Mouse (Mus musculus) cortical plate, adult 2 months (tissue): ENCODE data around the gene Slc12a3. TPM values are rescaled to one million over a fixed set of nuclear protein-coding genes. Genes with fewer than 3 reads are reported as not detected.

Experiments
- H3K27ac ChIP-seq: fragments of 200-500 bp; 2 replicates; pipeline ENCODE4 v1.5.1; 2012; ENCODE audit warnings: low read length, control low read depth, inconsistent platforms; ENCODE audit not compliant: insufficient read depth
- H3K4me1 ChIP-seq: fragments of 200-500 bp; 2 replicates; pipeline ENCODE4 v1.6.1; 2011; ENCODE audit warnings: low read length; ENCODE audit not compliant: control insufficient read depth, insufficient read depth
- H3K4me3 ChIP-seq: fragments of 200-500 bp; 2 replicates; pipeline ENCODE4 v1.5.1; 2011; ENCODE audit warnings: mild to moderate bottlenecking, low read length, control low read depth; ENCODE audit not compliant: insufficient read depth
- CTCF ChIP-seq: fragments of 200-500 bp; IDR thresholded peaks from 2 replicates; pipeline ENCODE4 v1.5.1; 2011; ENCODE audit warnings: mild to moderate bottlenecking, control low read depth, low read length; ENCODE audit not compliant: insufficient read depth; ENCODE audit errors: extremely low read depth
- POLR2A ChIP-seq: fragments of 200-500 bp; IDR thresholded peaks from 2 replicates; pipeline ENCODE4 v1.6.1; 2011; ENCODE audit warnings: mild to moderate bottlenecking, low read length, control low read depth; ENCODE audit not compliant: insufficient read depth; ENCODE audit errors: extremely low read depth
- polyA plus RNA-seq: library from polyadenylated mRNA; depleted of rRNA; stranded (reverse); fragments of >200 nt; gene quantifications from 2 replicates; pipeline ENCODE4 v1.2.3, GENCODE M21; 2012

Gene Slc12a3
- polyA plus RNA-seq, 1 experiment = 1.0 TPM

DNA sequence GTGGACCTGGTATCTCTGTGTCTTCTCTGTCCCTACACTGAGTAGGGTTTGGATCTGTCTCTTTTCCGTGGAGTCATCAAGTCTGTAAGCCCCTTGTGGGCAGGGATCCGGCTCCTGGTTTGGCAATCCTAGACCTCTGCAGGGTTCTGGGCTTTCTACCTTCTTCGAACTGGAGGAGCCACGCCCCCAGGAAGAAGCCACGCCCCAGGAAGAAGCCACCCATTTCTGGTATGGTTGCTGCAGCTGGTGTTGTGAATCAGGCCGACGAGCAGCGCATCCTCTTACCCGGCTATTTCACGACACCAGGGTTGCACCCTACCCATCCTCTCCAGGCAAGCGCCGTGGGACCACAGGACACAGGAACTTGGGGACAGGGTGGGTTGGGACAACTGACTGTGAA lies 4.9 kb upstream of the Slc12a3 start:
- H3K4me1 ChIP-seq = no peaks in the 10 kb centered on the region
- TF ChIP-seq POLR2A (no peak), CTCF (no peak)
- no peak overlapping the region for H3K27ac ChIP-seq
- H3K4me3 ChIP-seq = no peak overlapping the region

DNA sequence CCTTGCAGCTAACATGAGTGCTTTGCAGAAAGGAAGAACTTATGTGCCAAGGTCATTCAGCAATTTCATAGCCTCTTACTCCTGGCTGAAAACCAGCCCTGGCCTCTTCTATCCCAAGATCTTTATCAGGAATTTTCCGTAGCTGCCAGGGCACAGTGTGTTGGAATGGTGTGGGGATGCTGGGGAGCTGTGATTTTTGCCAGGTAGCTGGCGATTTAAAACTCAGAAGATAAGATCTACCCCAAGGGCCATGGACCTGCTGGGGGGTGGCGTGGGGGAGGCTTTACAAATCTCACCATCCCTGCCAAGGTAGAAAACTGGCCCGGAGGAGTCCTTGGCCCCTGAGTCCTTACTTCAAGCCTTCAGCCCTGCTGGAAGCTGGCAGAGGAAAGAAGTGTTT lies 3.0 kb upstream of the Slc12a3 start:
- no peaks in the 10 kb centered on the region for H3K4me1 ChIP-seq
- TF ChIP-seq POLR2A (no peak), CTCF (no peak)
- H3K27ac ChIP-seq = no peak overlapping the region

DNA sequence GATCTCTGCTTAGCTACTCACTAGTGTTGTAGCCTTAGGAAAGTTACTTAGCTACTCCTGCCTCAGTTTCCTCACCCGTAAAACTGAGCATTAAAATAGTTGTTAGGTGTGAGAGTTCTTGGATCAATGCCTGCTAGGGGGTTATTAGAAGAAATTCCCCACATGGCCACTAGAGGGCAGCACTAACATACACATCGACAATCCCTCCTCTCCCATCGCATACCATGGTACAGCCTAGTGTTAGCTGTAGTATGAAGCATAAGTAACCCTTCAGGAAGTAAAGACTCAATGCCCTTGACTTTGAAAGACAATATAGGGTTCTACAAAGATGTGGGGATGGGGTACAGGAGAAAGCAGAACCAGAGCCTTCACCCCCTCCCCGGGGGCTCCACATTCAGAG lies 1.7 kb downstream of the Slc12a3 start:
- no peak overlapping the region for H3K27ac ChIP-seq
- TF ChIP-seq POLR2A (no peak), CTCF (peak; percentile 92)
- no peaks in the 10 kb centered on the region for H3K4me1 ChIP-seq
- no peak overlapping the region for H3K4me3 ChIP-seq

More for the DNA sequence above, 3.0 kb upstream of the Slc12a3 start:
- H3K4me3 ChIP-seq = no peak overlapping the region

GRCm38 (mm10) chr8:94333345-94333744 lies 4.3 kb downstream of the Slc12a3 start:
- no peaks in the 10 kb centered on the region for H3K4me1 ChIP-seq
- H3K4me3 ChIP-seq = no peak overlapping the region
- TF ChIP-seq CTCF (peak; percentile 29), POLR2A (no peak)
- H3K27ac ChIP-seq = no peak overlapping the region

DNA sequence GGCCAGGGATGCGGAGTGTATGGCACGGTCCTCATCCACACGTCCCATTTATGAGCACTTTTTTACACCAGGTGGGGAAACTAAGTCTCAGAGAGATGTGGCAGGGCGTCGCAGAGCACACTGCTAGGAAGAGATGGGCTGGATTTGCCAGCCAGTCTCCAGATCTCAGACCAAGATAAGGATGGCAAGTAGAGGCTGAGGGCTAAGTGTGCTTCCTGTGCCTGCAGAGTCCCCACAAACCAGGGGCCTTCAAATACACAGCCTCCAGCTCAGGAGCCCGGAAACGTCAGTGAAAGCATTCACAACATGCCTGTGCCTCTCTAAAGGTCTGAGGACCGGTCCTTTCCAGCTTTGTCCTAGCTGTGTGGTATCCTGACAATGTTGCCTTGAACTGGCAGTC lies 8.6 kb downstream of the Slc12a3 start:
- TF ChIP-seq POLR2A = no peak
- no peak for TF ChIP-seq CTCF

GRCm38 (mm10) chr8:94340796-94341195 lies 11.8 kb downstream of the Slc12a3 start:
- Histone ChIP-seq H3K27ac (no peak overlapping the region), H3K4me1 (no peaks in the 10 kb centered on the region; the same call in 1 of the 2 replicates), H3K4me3 (no peak overlapping the region)
- TF ChIP-seq CTCF (no peak), POLR2A (no peak)

More for the DNA sequence above, 8.6 kb downstream of the Slc12a3 start:
- H3K27ac ChIP-seq = no peak overlapping the region
- no peak overlapping the region for H3K4me3 ChIP-seq
- H3K4me1 ChIP-seq = no peaks in the 10 kb centered on the region

DNA sequence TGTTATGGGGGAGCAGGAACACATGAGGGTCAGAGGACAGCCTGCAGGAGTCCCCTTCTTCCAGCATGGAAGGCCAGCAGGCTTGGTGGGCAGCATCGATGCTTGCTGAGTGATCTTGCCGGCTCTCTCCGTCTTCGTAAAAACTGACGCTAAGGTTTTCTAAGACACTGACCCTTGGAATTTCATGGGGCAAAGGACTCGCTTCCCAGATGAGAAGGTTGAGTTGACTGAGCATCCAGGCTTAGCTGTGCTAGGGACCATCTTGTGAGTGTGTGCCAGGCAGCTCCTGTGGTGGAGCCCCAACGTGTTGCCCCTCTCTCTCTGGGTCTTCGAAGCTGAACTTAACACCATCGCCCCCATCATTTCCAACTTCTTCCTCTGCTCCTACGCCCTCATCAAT lies 13.7 kb downstream of the Slc12a3 start:
- TF ChIP-seq CTCF = no peak
- TF ChIP-seq POLR2A = no peak
- H3K4me1 ChIP-seq = no peaks in the 10 kb centered on the region; the same call in 1 of the 2 replicates
- H3K4me3 ChIP-seq = no peak overlapping the region
- H3K27ac ChIP-seq = no peak overlapping the region

DNA sequence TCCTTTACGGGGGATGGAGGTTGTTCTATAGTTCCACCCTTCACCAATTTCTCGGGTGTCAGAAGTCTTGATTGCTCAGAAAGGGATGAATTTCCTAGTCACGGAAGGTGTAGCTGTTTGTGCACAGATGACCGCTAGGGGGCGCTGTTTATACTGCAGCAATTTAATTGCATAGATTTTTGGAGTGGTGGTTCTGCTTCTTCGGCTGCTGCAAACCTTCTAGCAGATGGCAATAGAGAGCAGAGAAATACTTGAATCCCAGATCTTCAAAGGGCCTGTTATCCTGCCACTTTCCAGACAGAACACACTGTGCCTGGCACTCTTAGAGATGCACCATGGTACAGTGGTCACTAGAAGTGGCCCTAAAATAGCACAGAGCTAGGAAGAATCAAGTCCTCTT lies 14.3 kb downstream of the Slc12a3 start:
- Histone ChIP-seq H3K4me3 (no peak overlapping the region), H3K4me1 (no peaks in the 10 kb centered on the region; the same call in 1 of the 2 replicates), H3K27ac (no peak overlapping the region)
- TF ChIP-seq POLR2A = no peak
- peak; percentile 93 for TF ChIP-seq CTCF

- Histone ChIP-seq H3K4me1 (no peaks in the 10 kb centered on the region; the same call in 1 of the 2 replicates), H3K4me3 (no peak overlapping the region), H3K27ac (no peak overlapping the region)
- TF ChIP-seq POLR2A (no peak), CTCF (no peak)
Observed at GRCm38 (mm10) chr8:94343778-94344320, 14.8 kb downstream of the Slc12a3 start.

GRCm38 (mm10) chr8:94345657-94346056 lies 16.7 kb downstream of the Slc12a3 start:
- no peaks in the 10 kb centered on the region; the same call in 1 of the 2 replicates for H3K4me1 ChIP-seq
- TF ChIP-seq CTCF (no peak), POLR2A (no peak)
- H3K27ac ChIP-seq = no peak overlapping the region
- no peak overlapping the region for H3K4me3 ChIP-seq

DNA sequence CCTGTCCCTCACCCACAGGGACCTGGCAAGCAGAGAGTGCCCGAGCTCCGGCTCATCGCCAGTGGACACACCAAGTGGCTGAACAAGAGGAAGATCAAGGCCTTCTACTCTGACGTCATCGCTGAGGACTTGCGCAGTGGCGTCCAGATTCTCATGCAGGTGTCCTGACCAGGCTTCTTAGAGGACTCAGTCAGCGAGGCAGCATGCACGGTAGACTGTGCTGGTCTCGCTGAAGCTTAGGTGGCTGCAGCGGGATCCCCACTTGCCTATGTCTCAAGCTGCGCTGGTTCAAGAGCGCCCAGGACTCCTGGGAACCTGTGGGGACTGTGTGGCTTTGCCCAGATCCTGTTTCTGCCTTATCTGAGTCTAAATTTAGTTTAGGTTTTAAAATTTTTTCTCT lies 17.3 kb downstream of the Slc12a3 start:
- TF ChIP-seq CTCF = no peak
- TF ChIP-seq POLR2A = no peak

More for the DNA sequence above, 17.3 kb downstream of the Slc12a3 start:
- Histone ChIP-seq H3K4me1 (no peaks in the 10 kb centered on the region; the same call in 1 of the 2 replicates), H3K27ac (no peak overlapping the region), H3K4me3 (no peak overlapping the region)
